Mouse (Mus musculus) hindbrain, embryonic 15.5 days (tissue): Measurements from ENCODE around the gene Ankdd1a. TPM values are rescaled to one million over a fixed set of nuclear protein-coding genes. Genes with fewer than 3 reads are reported as not detected.

ENCODE experiments used
- ATAC-seq: fragments of 200-750 bp; cut with Nextera tagmentation; 2 replicates; pipeline ENCODE4 v1.8.0; 2017; ENCODE audit warnings: low read depth, moderate number of reproducible peaks, moderate TSS enrichment; ENCODE audit not compliant: low FRiP score
- H3K27ac ChIP-seq: fragments of 300-500 bp; sonication (generic); replicated peaks from 2 replicates; pipeline ENCODE4 v1.5.1; 2015; ENCODE audit warnings: mild to moderate bottlenecking, inconsistent platforms
- H3K27me3 ChIP-seq: fragments of 300-500 bp; sonication (generic); 2 replicates; pipeline ENCODE4 v1.6.1; 2015; ENCODE audit warnings: control low read depth, inconsistent platforms
- H3K36me3 ChIP-seq: fragments of 300-500 bp; sonication (generic); 2 replicates; pipeline ENCODE4 v1.6.1; 2015; ENCODE audit warnings: control low read depth, inconsistent platforms
- H3K4me1 ChIP-seq: fragments of 300-500 bp; sonication (generic); replicated peaks from 2 replicates; pipeline ENCODE4 v1.6.1; 2015; ENCODE audit warnings: control low read depth, inconsistent platforms
- H3K4me2 ChIP-seq: fragments of 300-500 bp; sonication (generic); 2 replicates; pipeline ENCODE4 v1.6.1; 2015; ENCODE audit warnings: moderate library complexity, mild to moderate bottlenecking, inconsistent platforms
- H3K4me3 ChIP-seq: fragments of 300-500 bp; sonication (generic); 2 replicates; pipeline ENCODE4 v1.5.1; 2015; ENCODE audit warnings: mild to moderate bottlenecking, inconsistent platforms
- H3K9ac ChIP-seq: fragments of 300-500 bp; sonication (generic); 2 replicates; pipeline ENCODE4 v1.6.1; 2015; ENCODE audit warnings: inconsistent platforms
- H3K9me3 ChIP-seq: fragments of 300-500 bp; sonication (generic); 2 replicates; pipeline ENCODE4 v1.6.1; 2016; ENCODE audit warnings: control low read depth, inconsistent platforms
- WGBS: fragments of 180-500 bp; shearing (Covaris S2); methylation state at CpG from one replicate; pipeline ENCODE4 v1.1.7; 2015; 5-methylcytosine and 5-hydroxymethylcytosine counted together
- polyA plus RNA-seq: library from polyadenylated mRNA; unstranded; fragments of >200 nt; fragmentation: Nextera tagmentation; extraction: Ambion mirVana; gene quantifications from 2 replicates; pipeline ENCODE4 v1.2.1, GENCODE M21; 2015

Gene Ankdd1a
- 1.1 and 1.3 TPM in 2 replicates for polyA plus RNA-seq

DNA sequence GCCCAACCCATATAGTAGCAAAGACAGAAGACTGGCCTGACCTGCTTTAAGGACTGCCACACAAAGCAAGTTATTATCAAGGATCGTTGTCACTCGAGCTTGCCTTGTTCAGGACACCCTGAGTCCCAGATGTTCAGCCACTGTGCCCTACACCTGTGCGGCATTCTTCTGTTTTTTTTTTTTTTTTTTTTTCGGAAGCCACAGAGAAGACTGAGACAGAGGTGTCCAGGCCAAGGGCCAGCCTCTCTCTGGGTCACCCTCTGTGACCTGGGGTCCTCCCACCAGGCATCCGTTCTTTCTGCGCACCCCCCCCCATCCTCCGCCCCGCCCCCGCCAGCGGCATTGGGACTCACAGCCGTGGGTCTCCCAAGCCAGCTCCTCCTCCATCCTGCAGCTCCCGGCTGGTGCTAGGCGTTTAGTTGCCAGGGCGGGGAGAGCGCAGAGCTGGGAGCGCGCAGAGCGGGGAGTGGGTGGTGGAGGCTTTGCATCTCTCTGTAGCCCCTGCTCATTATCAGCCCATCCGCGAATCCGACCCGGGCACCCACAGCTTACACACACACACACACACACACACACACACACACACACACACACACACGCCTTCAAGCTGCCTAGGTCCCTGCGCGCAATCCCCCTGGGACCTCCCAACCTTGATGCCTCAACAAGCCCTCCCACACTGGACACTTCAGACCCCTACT is at the start of gene Ankdd1a:
Ankdd1a (minus strand) TSS at position 387 of the 698 bp plus-strand sequence.
- Histone ChIP-seq H3K27ac (peak within 1 kb of the TSS; percentile 83), H3K9me3 (no peaks in the 10 kb centered on the region), H3K4me1 (peaks cover 22% of the 10 kb centered on the region), H3K36me3 (no peaks in the 10 kb centered on the region), H3K4me2 (peak within 1 kb of the TSS; percentile 70), H3K27me3 (no peaks in the 10 kb centered on the region), H3K9ac (peak within 1 kb of the TSS; percentile 50), H3K4me3 (peak within 1 kb of the TSS; percentile 41)
- 5% methylated on average over 21 of the region's 25 CpGs for WGBS
- peak; percentile 90 for ATAC-seq

DNA sequence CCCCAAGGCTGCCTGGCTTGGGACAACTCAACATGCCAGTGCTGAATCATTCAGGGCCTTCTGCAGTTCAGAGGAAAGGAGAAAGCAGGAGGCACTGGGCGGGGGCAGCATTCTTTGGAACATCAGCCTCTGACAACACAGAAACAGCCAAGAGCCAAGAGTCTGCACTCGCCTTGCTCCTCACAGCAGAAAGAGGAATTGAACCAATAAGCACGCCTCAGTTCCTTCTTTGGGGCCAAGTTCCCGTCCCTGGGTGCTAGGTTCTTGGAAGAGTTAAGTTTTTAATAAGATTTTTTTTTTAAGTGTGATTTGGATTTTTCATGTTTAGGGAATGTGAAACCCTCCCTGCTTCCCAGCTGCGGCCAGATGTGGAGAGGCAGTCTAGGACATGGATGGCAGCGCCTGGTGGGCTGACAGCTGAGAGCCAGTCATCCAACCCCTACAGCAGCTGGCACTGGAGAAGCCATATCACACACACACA is 49.5 kb upstream of the Ankdd1a start:
- H3K27ac ChIP-seq: no peak overlapping the region
- no peak overlapping the region for H3K9ac ChIP-seq
- 86% methylated on average over 6 of the region's 6 CpGs for WGBS
- no peak overlapping the region for H3K4me3 ChIP-seq
- ATAC-seq: no peak
- no peak overlapping the region for H3K4me2 ChIP-seq
- no peaks in the 10 kb centered on the region for H3K4me1 ChIP-seq
- 0 out of 2 replicates have a peak, but pooled peaks cover 4% of the 10 kb centered on the region for H3K36me3 ChIP-seq
- H3K9me3 ChIP-seq: no peaks in the 10 kb centered on the region
- no peaks in the 10 kb centered on the region for H3K27me3 ChIP-seq

DNA sequence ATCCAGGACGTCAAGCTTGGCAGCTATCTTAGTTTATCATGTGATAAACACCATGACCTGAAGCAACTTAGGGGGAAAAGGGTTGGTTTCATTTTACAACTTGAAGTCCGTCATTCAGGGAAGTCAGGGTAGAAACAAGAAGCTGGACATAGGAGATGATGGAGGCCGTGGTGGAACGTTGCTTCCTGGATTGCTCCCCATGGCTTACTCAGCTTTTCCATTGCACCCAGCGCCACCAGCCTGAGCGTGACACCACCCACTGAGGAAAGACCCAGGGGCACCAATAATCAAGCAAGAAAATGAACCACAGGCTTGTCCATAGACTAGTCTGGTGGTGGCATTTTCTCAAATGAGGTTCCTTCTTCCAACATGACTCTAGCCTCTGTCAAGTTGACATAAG is 48.8 kb upstream of the Ankdd1a start:
- H3K9me3 ChIP-seq: no peaks in the 10 kb centered on the region
- H3K4me1 ChIP-seq: no peaks in the 10 kb centered on the region
- H3K27ac ChIP-seq: no peak overlapping the region
- no peak for ATAC-seq
- H3K4me3 ChIP-seq: no peak overlapping the region
- H3K4me2 ChIP-seq: no peak overlapping the region
- 96% methylated on average over 6 of the region's 6 CpGs for WGBS
- H3K27me3 ChIP-seq: no peaks in the 10 kb centered on the region
- H3K9ac ChIP-seq: no peak overlapping the region
- H3K36me3 ChIP-seq: 0 out of 2 replicates have a peak, but pooled peaks cover 4% of the 10 kb centered on the region

DNA sequence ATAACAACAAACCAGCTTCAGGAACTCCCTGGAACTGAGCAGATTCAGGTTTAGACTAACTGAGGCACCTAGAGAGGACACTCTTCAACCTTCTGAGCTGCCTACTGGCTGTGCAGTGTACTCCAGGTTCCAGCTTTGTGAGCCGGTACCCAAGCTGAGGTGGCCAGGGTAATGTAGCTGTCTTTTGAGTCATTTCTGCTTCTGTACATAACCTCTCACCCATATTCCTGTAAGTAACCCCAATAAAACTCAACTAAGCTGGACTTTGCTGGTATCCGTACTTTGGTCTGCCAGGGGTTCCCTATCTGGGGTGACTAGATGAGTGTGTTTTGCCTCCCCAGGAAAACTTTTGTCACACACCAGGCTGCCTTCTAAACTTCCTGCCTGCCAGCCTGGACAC is 44.7 kb upstream of the Ankdd1a start:
- H3K9me3 ChIP-seq: no peaks in the 10 kb centered on the region
- H3K9ac ChIP-seq: no peak overlapping the region
- H3K4me3 ChIP-seq: no peak overlapping the region
- H3K27ac ChIP-seq: no peak overlapping the region
- no peak overlapping the region for H3K4me2 ChIP-seq
- 91% methylated on average over 2 of the region's 2 CpGs for WGBS
- peaks cover 16% of the 10 kb centered on the region; the same call in 1 of the 2 replicates for H3K4me1 ChIP-seq
- no peaks in the 10 kb centered on the region for H3K36me3 ChIP-seq
- no peak for ATAC-seq
- no peaks in the 10 kb centered on the region for H3K27me3 ChIP-seq

DNA sequence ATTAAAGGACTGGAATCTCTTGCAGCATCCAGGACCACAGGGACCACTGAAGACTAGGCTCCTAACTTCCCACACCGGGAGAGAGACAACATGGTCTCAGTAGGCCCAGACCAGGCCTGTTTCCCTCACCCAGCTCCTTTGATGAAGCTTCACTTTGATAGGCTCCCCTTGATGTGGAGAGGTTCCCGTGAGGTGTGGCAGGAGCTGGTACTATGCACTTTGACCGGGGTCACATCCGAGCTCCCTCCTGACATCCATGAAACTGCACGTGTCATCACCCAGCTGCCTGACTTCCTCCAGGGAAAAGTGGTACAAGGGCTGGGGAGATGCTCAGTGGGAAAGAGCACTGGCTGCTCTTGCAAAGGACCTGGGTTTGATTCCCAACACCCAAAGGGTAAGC is 43.1 kb upstream of the Ankdd1a start:
- peaks cover 16% of the 10 kb centered on the region; the same call in 1 of the 2 replicates for H3K4me1 ChIP-seq
- H3K9me3 ChIP-seq: no peaks in the 10 kb centered on the region
- no peaks in the 10 kb centered on the region for H3K36me3 ChIP-seq
- ATAC-seq: no peak
- H3K9ac ChIP-seq: no peak overlapping the region
- no peak overlapping the region for H3K4me2 ChIP-seq
- no peak overlapping the region for H3K27ac ChIP-seq
- WGBS: 95% methylated on average over 5 of the region's 5 CpGs
- no peaks in the 10 kb centered on the region for H3K27me3 ChIP-seq
- no peak overlapping the region for H3K4me3 ChIP-seq

DNA sequence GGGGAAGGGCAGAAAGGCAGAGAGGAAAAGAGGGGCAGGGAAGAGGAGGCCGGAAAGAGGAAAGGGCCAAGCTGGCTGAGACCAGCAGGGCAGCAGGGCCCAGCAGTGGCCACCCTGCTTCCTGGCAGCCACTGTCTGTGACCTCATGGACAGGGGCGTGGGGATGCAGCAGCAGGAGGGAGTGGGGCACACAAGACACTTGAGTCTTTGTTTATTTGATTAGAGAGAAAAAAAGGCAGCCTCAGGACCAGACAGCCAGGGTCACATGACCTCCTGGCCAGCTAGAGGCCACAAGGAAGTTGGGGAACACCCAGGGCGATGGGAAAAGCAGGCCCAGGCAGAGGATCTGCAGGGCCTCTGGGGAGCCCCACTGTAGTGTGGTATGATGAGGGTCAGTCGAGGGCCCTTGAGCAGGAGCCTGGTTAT is 42.1 kb upstream of the Ankdd1a start:
- no peaks in the 10 kb centered on the region for H3K27me3 ChIP-seq
- no peak overlapping the region for H3K4me3 ChIP-seq
- peaks cover 16% of the 10 kb centered on the region; the same call in 1 of the 2 replicates for H3K4me1 ChIP-seq
- no peak overlapping the region for H3K27ac ChIP-seq
- no peak overlapping the region for H3K4me2 ChIP-seq
- H3K36me3 ChIP-seq: no peaks in the 10 kb centered on the region
- H3K9me3 ChIP-seq: no peaks in the 10 kb centered on the region
- ATAC-seq: 0 out of 2 replicates have a peak, but pooled peaks have one; percentile 61
- H3K9ac ChIP-seq: no peak overlapping the region
- 24% methylated on average over 4 of the region's 4 CpGs for whole genome bisulfite sequencing

DNA sequence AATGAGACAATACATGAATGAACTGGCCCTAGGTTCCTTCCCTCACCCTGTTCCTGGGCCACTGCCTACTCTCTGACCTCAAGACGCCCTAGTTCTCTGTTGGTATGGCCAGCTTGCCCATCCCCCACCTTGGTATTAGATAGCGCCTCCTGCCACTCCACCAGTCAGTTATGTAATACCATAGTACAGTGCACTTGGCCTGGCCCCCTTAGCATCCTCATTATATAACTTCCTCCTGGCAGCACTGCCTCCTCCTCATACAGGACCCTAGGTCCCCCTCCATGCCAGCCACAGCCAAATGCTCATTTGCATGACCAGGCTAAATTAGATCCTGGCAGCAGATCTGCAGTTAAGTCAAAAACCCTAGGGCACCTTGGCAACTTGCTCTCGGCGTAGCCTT is 41.0 kb upstream of the Ankdd1a start:
- Histone ChIP-seq H3K4me2 (no peak overlapping the region), H3K36me3 (0 out of 2 replicates have a peak, but pooled peaks cover 5% of the 10 kb centered on the region), H3K27me3 (no peaks in the 10 kb centered on the region), H3K9ac (no peak overlapping the region), H3K9me3 (no peaks in the 10 kb centered on the region), H3K27ac (no peak overlapping the region), H3K4me1 (peaks cover 16% of the 10 kb centered on the region; the same call in 1 of the 2 replicates), H3K4me3 (no peak overlapping the region)
- 69% methylated on average over 4 of the region's 4 CpGs for WGBS
- 0 out of 2 replicates have a peak, but pooled peaks have one; percentile 74 for ATAC-seq

DNA sequence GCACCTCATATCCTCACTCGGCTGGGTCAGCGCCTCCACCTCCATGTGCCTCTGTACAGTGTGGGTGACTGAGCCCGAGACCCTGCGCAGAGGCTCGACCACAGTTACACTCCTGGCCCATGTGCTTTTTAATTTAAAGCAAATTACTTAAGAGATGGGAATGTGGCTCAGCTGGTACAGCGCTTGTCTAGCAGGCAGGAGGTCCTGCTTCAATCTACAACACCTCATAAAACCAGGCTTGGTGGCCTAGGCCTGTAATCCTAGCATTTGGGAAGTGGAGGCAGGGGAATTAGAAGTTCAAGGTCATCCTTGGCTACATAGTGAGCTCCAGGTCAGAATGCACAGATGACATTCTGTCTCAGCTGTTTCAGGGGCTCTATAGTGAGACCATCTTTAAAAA is 38.8 kb upstream of the Ankdd1a start:
- Histone ChIP-seq H3K27me3 (no peaks in the 10 kb centered on the region), H3K36me3 (0 out of 2 replicates have a peak, but pooled peaks cover 5% of the 10 kb centered on the region), H3K9me3 (no peaks in the 10 kb centered on the region), H3K4me2 (no peak overlapping the region), H3K27ac (no peak overlapping the region), H3K4me3 (no peak overlapping the region), H3K9ac (no peak overlapping the region), H3K4me1 (peaks cover 16% of the 10 kb centered on the region; the same call in 1 of the 2 replicates)
- WGBS: 94% methylated on average over 6 of the region's 6 CpGs
- no peak for ATAC-seq

DNA sequence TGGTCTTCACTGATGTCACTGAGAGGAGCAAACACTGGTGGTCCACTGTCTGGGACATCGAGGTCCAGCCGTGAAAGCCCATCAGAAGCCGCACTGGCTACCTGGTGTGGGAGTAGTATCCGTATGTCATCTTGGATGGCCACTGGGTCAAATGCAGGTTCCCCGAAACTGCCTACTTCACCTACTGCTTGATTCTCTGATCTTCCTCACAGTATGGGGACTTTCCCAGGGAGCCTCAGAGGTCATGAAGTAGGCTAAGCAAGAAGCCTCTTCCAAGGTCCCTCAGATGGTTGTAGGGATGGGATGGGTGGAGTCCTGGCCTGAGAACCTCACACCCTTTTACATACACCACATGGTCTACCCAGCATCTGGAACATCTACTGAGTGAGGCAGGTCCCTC is 37.0 kb upstream of the Ankdd1a start:
- 0 out of 2 replicates have a peak, but pooled peaks cover 5% of the 10 kb centered on the region for H3K36me3 ChIP-seq
- H3K9ac ChIP-seq: no peak overlapping the region
- no peaks in the 10 kb centered on the region for H3K27me3 ChIP-seq
- H3K4me1 ChIP-seq: peaks cover 12% of the 10 kb centered on the region; the same call in 1 of the 2 replicates
- no peak for ATAC-seq
- H3K27ac ChIP-seq: no peak overlapping the region
- H3K4me3 ChIP-seq: no peak overlapping the region
- no peaks in the 10 kb centered on the region for H3K9me3 ChIP-seq
- no peak overlapping the region for H3K4me2 ChIP-seq
- 98% methylated on average over 5 of the region's 5 CpGs for WGBS

DNA sequence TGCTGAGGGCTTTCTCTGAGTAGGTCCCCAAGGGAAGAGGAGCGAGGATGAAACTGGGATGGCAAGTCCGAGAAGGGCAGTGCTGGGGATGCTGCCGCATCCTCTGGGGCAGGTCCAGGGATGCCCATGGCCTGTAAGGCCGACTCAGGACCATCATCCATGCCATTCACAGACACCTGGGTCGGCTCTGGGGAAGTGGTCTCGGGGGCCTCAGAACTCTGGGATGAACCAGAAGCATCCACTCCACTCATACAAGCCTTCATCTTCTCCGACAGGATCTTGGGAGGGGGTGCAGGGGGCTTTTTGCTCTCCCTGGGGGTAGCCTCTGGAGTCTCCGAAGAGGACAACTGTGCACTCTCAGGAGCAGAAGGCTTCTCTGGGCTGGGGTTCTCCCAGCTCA is 36.4 kb upstream of the Ankdd1a start:
- no peak overlapping the region for H3K27ac ChIP-seq
- WGBS: 93% methylated on average over 8 of the region's 8 CpGs
- no peak overlapping the region for H3K9ac ChIP-seq
- no peak overlapping the region for H3K4me3 ChIP-seq
- no peak overlapping the region for H3K4me2 ChIP-seq
- H3K27me3 ChIP-seq: no peaks in the 10 kb centered on the region
- H3K36me3 ChIP-seq: 0 out of 2 replicates have a peak, but pooled peaks cover 5% of the 10 kb centered on the region
- H3K9me3 ChIP-seq: no peaks in the 10 kb centered on the region
- no peak for ATAC-seq
- H3K4me1 ChIP-seq: peaks cover 6% of the 10 kb centered on the region; the same call in 1 of the 2 replicates

DNA sequence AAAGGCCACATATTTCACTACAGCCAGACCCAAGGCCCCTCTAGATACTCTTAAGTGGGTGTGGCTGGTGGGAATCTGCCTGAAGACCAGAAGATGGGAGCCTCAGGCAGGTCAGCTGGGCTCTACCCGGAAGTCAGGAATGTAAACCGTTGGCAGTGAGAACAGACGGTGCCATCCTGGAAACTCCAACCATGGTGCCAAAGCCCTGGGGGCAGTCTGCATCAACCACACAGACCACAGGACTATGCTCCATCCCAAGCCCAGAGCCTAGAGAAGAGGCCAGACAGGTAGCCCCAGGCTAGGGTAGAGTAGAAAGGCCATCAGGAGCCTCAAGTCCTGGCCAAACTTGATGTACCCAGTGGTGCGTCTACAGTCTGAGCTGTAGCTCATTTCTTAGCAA is 35.6 kb upstream of the Ankdd1a start:
- Histone ChIP-seq H3K4me1 (peaks cover 5% of the 10 kb centered on the region; the same call in 1 of the 2 replicates), H3K4me3 (no peak overlapping the region), H3K36me3 (0 out of 2 replicates have a peak, but pooled peaks cover 5% of the 10 kb centered on the region), H3K4me2 (no peak overlapping the region), H3K27me3 (no peaks in the 10 kb centered on the region), H3K27ac (no peak overlapping the region), H3K9me3 (no peaks in the 10 kb centered on the region), H3K9ac (no peak overlapping the region)
- no peak for ATAC-seq
- 87% methylated on average over 4 of the region's 4 CpGs for WGBS

DNA sequence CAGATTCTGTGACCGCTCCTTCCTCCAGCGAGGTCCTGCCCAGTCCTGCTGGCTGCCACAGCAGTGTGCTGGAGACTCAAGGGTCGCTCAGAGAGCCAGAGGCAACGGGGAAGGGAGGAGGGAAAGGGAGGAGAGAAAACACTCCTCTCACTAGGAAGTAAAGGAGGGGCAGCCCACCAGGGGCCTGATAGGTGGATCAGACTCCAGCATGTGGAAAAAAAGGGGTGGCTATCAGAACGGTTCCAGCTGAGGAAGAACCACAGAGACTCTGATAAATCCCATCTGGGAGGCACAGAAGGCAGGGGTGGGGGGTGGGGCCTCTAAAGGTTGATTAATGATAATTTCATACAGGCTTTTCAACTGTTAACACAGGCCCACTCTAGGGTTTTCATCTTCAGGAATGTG is 35.0 kb upstream of the Ankdd1a start:
- 14% methylated on average over 5 of the region's 5 CpGs for WGBS
- Histone ChIP-seq H3K36me3 (0 out of 2 replicates have a peak, but pooled peaks cover 5% of the 10 kb centered on the region), H3K27ac (no peak overlapping the region), H3K4me3 (no peak overlapping the region), H3K4me2 (no peak overlapping the region), H3K27me3 (no peaks in the 10 kb centered on the region), H3K9ac (no peak overlapping the region), H3K9me3 (no peaks in the 10 kb centered on the region), H3K4me1 (peaks cover 8% of the 10 kb centered on the region)
- no peak for ATAC-seq
